Mouse (Mus musculus) CD8-positive naive resting alpha-beta T cell, adult 2 months (primary cell): ENCODE measurements around the gene Ldb2.

Experiments used
- DNase-seq, 2 experiments: peaks; one replicate each; pipeline ENCODE4 v3.0.0; 2022; ENCODE audit warnings: low read depth in 2 of 2, low spot score in 2 of 2

Ldb2 gene

DNA sequence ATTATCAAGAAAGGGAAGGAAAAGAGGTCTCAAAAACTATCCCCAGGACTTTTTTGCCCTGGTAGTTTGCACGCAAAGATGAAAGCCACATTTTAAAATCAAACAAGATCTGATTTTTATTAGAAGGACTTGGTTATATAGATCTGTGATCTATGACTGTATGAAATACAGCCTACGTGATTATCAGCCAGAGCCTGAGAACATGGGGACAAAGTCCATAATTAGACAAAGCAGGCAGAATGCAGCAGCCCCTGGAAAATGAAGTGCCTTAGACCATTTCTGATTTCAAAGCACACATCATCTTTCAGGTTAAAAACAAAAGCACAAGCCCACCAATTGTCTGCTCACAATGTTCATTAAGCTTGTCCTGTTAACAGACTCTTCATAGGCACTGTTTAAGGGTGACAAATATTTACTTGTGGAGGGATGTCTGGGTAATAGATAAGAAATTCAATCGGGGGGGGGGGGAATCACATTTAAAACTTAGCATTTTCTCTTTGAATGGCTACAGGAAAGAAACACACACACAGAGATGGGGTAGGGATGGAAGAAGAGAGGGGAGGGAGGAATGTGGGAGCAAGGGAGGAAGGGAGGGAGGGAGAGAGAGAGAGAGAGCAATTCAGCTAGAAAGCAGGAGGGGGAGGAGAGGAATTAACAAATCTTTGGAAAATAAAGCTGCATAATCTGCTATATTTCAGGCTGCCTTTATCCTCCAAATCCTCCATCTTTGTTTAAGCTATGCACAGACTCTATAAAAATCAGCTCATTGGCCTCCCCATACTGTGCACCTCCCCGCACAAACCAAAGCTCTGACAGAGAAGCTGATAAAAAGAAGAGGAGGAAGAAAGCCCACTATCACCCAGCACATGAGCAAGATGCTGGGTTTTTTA, 153.3 kb downstream of the Ldb2 start:
- DNase-seq: no peak

DNA sequence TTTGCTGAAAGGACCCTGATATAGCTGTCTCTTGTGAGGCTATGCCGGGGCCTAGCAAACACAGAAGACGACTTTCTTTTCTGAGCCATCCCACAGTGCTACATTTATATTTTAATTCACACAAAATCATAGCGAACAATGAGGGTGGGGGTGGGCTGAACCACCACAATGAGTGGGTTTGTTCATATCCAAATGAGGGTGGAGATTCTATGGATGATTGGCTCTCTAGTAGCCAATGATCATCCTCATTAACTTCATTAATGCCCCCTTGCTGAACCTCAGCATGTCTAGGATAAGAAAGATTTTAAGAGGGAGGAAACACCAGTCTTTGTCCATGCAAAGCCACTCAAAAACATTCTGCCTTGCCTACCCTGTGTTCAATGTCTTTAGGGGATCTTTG, 156.4 kb downstream of the Ldb2 start:
- no peak for DNase-seq

- DNase-seq: no peak
These were observed 158.4 kb downstream of the Ldb2 start for GRCm38 (mm10) chr5:44641060-44641459.

DNA sequence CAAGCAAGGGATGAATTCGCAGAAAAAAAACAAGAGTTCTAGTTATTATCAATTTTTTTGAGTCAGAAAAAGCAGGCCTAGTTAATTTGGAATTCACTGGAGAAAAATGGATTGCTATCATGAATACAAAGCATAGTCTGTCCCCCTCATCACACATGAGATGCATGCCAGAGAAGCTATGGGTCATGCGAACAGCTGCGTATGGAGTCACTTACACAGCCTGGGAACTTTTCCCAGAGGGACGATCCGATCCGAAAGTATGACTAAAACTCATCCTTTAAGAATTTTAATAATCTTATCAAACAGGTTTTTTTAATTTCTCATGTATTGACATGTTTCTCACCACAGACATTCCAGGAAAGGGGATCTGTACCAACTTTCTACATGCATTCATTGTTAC, 163.9 kb downstream of the Ldb2 start:
- DNase-seq: no peak

GRCm38 (mm10) chr5:44629034-44629625, 170.3 kb downstream of the Ldb2 start:
- no peak for DNase-seq

- DNase-seq: no peak
These were observed 172.0 kb downstream of the Ldb2 start for GRCm38 (mm10) chr5:44627487-44627886.

DNA sequence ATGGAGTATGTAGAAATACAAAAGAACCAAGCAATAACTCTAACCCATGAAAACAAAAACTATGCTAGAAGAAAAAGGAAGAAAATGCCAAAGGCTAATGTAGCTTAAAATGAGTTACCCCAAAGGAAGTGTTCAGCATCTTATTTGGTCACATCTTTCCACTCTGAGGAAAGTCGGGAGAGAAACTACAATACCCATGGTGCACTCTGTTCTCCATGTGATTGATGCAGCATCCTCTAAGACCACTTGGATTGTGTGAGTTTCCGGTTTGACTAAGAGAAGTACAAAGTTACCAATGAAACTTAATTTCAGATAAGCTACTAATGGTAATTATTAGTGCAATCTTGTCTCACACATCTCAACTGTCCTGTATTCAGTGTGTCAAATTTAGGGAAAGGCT, 172.6 kb downstream of the Ldb2 start:
- no peak for DNase-seq

DNA sequence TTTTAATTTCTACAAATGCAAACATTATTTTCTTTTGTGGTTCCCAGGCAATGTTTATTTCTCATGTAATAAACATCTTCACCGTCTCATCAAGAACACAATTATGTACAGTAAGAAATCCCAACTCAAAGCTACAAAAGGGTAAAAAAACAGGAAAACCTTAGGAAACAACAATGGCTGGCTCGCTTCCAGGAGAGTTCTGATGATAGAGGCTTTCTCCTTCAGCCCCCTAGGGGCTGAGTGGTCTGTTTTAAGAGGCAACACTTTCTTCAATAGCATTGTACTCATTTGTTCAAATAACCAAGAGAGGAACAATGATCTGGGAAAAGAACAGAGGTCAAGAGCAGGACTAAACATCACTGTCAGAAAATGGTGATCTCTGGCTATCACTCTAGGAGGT, 173.4 kb downstream of the Ldb2 start:
- DNase-seq: no peak

GRCm38 (mm10) chr5:44615677-44616076, 183.8 kb downstream of the Ldb2 start:
- no peak for DNase-seq

- no peak for DNase-seq
These were observed 190.6 kb downstream of the Ldb2 start for GRCm38 (mm10) chr5:44608901-44609300.

DNA sequence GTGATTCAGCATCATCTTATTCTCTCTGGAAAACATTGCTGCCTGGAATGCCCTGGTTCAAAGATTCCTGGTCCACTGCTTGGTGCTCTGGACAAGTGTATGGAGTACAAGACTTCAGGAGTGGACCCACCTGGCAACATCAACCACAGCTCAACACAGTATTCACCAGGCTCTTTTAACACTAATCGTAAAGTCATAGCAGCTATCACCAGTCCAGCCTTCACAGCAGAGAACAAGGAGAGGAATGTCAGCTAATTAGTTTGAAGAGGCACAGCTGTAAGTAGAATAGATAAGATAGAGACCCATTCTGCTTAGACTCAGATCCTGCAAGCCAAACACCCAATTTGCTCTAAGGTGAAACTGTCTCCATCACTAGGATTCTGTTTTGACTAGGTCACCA, 198.1 kb downstream of the Ldb2 start:
- no peak for DNase-seq

GRCm38 (mm10) chr5:44593522-44594218, 205.8 kb downstream of the Ldb2 start:
- DNase-seq: no peak

DNA sequence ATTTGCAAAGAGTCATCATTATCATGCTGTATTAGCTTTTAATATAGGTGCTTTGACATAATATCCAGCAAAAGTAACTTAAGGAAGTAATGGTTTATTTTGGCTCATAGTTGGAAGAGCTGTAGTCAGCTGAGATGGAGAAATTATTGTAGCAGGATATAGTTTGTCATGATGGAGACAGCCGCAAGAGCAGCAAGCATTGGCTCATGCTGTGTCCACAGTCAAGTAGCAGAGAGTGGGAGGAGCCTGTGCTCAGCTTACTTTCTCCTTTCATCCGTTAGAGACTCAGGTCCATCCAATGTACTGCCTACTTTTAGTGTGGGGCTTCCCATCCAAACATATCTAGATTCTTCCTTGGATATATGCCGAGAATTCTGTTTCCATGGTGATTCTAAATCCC, 208.7 kb downstream of the Ldb2 start:
- no peak for DNase-seq

DNA sequence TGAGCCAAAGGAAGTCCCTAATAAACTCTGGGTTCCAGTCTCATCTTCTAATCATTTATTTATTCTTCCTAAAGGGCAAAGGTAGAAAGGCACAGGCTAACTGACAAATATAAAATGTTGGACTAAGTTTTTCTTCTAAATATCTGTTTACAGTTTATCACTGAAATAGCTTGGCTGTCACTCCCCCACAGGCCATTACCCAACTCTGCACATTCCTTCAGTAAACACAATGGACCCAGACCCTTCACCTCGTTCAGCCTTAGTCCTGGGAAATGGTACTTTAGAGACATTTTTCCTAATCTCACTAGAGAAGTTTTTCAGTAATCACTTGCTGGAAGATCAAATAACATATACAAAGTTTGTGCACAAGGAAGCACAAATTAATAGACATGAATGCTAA, 210.2 kb downstream of the Ldb2 start:
- no peak for DNase-seq

DNA sequence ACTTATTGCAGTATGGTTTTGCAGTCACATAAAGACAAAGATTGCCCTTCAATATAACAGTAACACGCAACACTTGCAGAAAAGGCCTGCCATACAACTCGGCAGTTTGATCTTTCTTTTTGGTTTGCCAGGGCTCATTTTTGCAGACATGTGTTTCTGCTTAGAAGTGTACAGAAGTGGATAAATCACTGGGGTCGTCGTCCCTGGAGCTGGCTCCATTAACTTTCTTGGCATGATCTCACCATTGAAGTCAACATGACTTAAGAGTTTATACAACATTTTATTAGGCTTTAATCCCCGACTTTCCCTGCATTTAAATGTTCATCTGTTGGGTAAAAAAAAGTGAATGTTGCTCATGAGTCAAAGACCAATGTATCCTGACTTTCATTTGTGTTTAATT, 212.9 kb downstream of the Ldb2 start:
- no peak for DNase-seq

- DNase-seq: no peak
These were observed 219.5 kb downstream of the Ldb2 start for GRCm38 (mm10) chr5:44579899-44580459.

GRCm38 (mm10) chr5:44576682-44577349, 222.7 kb downstream of the Ldb2 start:
- no peak for DNase-seq

DNA sequence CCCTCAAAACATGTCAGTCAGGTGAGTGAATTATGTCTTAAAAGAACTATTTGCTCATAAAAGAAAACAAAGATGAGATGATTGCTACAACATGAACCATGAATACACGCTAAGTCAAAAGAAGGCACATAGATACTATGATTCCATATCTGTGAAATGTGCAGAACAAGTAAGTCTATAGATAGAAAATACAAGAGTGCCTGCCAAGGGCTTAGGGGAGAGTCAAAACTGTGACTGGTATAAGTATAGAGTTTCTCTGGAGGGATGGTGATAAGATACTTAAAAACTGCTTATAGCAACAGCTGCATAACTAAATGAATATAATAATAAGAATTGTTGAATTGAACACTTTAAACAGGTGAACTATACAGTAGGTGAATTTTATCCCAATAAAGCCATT, 224.8 kb downstream of the Ldb2 start:
- DNase-seq: no peak

GRCm38 (mm10) chr5:44553765-44554352, 245.6 kb downstream of the Ldb2 start:
- no peak for DNase-seq

GRCm38 (mm10) chr5:44553155-44553554, 246.3 kb downstream of the Ldb2 start:
- no peak for DNase-seq

GRCm38 (mm10) chr5:44552121-44552520, 247.4 kb downstream of the Ldb2 start:
- no peak for DNase-seq
